Mouse (Mus musculus) liver, embryonic 14.5 days (tissue): ENCODE measurements at regions not wholly inside any gene's neighbourhood (a gene's known extent, or its start where the extent isn't known, plus 50 kb on each side); places are given as distances from the start of the nearest gene placed in this dataset.

Experiments used
- CTCF ChIP-seq: IDR thresholded peaks from 2 replicates; pipeline ENCODE4 v1.5.1; 2016; ENCODE audit warnings: antibody characterized with exemption, low read depth, control low read depth
- EP300 ChIP-seq: IDR thresholded peaks from 2 replicates; pipeline ENCODE4 v1.6.1; 2016; ENCODE audit warnings: antibody characterized with exemption, low read depth

GRCm38 (mm10) chr3:115608087-115608486 lies 106.8 kb downstream of the S1pr1 start:
- TF ChIP-seq CTCF (no peak), EP300 (no peak)
